Mouse (Mus musculus): ENCODE data around the gene Wipf2. TPM values are rescaled to one million over a fixed set of nuclear protein-coding genes. Genes with fewer than 3 reads are reported as not detected.
"Not testable (repeated sequence)": the region's sequence is repeated elsewhere in the genome, so short reads cannot be mapped to it uniquely, and the experiment has no call there.

The Wipf2 gene
- 10 to 100 TPM; 10.4 to 15.1 (median 14.2) TPM for polyA plus RNA-seq (2017; shearing (Covaris generic))

- peak; percentile 84 for ATAC-seq
These were observed at the start of gene Wipf2 for GRCm38 (mm10) chr11:98863028-98863750. TSS of gene Wipf2 (plus strand) at chr11:98863638.

GRCm38 (mm10) chr11:98816706-98817239, 46.7 kb upstream of the Wipf2 start:
- ATAC-seq = no peak

GRCm38 (mm10) chr11:98820968-98821367, 42.5 kb upstream of the Wipf2 start:
- ATAC-seq = no peak

DNA sequence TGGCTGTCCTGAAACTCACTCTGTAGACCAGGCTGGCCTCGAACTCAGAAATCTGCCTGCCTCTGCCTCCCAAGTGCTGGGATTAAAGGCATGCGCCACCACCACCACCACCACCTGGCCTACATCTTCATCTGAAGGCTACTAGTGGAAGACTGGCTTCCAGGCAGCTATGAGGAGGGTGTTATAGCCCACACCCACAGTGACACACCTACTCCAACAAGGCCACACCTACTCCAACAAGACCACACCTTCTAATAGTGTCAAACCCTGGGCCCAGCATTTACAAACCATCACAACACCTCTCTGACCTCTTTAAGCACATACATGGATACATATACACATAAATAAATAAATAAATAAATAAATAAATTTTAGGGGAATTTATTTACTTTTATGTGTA, 37.4 kb upstream of the Wipf2 start:
- ATAC-seq = not testable (repeated sequence)

DNA sequence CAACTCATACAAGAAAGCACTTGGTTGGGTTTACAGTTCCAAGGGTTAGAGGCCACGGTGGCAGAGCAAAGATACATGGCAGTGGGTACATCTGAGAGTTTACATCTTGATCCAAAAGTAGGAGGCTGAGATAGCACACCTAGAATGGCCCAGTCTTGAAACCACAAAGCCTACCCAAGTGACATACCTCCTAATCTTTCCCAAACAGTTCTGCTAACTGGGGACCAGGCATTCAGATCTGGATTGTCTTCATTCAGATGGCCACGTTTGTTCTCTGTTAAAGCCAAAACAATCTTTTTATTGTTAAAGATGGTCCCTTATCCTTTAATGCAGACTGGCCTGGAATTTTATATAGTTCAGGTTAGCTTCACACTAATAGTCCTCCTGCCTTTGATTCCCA, 35.6 kb upstream of the Wipf2 start:
- ATAC-seq = no peak

DNA sequence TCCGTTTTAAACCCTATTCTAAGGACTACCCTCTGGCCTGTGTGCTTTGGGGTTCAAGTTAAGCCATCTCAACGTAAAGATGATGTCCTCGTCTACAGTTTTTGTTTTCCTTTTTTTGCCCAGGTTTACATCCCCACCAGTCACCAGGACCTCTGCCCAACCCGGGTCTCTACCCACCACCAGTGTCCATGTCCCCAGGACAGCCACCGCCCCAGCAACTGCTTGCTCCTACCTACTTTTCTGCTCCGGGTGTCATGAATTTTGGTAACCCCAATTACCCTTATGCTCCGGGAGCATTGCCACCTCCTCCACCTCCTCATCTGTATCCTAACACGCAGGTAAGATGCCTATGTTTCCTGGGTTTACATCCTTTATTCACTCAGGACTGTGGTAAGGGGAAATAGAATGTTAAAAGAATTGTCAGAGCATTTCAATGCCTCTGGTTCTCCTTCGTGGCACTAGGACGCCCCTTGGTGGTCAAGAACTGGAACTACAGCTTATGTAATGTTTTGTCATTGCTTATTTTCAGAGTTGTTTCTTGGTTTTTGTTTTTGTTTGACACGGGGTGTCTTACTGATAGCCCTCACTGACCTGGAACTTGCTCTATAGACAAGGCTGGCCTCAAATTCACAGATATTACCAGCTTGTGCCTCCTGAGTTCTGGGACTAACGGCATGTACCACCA, 34.2 kb upstream of the Wipf2 start:
- ATAC-seq = peak; percentile 46

GRCm38 (mm10) chr11:98829875-98830274, 33.6 kb upstream of the Wipf2 start:
- no peak for ATAC-seq

- ATAC-seq = no peak
These were observed 28.1 kb upstream of the Wipf2 start for GRCm38 (mm10) chr11:98835296-98835695.

GRCm38 (mm10) chr11:98835725-98836124, 27.7 kb upstream of the Wipf2 start:
- no peak for ATAC-seq

GRCm38 (mm10) chr11:98836128-98836527, 27.3 kb upstream of the Wipf2 start:
- no peak for ATAC-seq

- peak; percentile 86 for ATAC-seq
These were observed 26.7 kb upstream of the Wipf2 start, which contains the start of gene Rapgefl1 for GRCm38 (mm10) chr11:98836651-98837141. TSS of gene Rapgefl1 (plus strand) at chr11:98836785.

GRCm38 (mm10) chr11:98837231-98837704, 26.2 kb upstream of the Wipf2 start:
- no peak for ATAC-seq

- ATAC-seq = no peak
These were observed 25.5 kb upstream of the Wipf2 start for GRCm38 (mm10) chr11:98837917-98838316.

DNA sequence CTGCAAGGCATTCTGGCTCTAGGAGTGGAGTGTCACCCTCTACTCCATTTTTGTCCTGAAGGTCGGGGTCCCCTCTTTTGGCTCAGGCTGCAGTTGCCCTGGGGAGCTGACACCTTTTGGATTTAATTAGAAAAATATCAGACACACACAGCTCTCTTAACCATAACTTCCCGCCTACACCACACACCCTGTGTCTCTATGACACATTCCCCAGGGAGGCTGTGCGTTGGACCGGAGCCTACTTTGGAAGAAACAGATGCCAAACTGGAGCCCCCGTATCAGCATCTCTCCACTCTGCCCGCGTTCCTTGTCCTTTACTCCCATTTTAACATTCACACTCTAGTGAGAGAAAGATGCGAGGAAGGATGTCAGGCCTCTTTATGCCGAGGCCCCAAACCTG, 24.9 kb upstream of the Wipf2 start:
- no peak for ATAC-seq

DNA sequence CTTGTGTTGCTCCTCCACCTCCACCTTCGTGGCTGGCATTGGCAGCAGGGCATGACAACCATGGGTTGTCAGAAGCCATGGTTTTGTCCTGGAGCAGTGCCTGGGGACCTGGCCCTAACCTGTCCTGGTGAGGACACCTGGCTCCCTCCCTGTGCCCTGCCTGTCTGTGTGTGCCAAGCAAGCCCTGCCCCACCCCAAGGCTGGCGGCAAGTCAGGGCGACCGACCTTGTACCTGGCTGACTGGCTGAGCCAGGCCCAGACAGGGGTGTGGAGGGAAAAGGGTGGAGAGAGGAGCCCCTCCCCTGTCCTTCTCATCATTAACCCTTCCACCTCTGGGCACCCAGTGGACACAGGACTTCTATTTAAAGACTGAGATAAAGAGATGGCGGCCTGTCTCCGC, 24.0 kb upstream of the Wipf2 start:
- ATAC-seq = no peak

DNA sequence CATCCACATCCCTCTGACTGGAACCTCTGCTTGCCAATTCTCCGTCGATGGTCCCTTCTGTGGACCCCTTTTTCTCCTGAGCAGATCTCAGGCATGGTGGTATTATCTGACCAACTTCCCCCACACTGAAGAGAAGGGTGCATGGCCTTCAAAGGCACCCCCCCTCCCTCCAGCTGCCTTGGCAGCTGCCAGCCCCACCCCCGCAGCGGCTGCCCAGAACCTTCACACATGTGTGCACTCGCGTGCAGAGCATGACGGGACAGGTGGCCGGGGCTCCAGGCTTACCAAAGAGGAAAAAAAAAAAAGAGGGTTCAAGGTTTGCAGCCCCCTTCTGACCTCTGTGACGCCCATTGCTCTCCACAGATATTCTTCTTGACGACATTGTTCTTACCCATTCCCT, 23.5 kb upstream of the Wipf2 start:
- no peak for ATAC-seq

- no peak for ATAC-seq
These were observed 17.4 kb upstream of the Wipf2 start for GRCm38 (mm10) chr11:98846016-98846415.

GRCm38 (mm10) chr11:98846865-98847604, 16.4 kb upstream of the Wipf2 start:
- no peak for ATAC-seq

GRCm38 (mm10) chr11:98849196-98849894, 14.1 kb upstream of the Wipf2 start:
- no peak for ATAC-seq

DNA sequence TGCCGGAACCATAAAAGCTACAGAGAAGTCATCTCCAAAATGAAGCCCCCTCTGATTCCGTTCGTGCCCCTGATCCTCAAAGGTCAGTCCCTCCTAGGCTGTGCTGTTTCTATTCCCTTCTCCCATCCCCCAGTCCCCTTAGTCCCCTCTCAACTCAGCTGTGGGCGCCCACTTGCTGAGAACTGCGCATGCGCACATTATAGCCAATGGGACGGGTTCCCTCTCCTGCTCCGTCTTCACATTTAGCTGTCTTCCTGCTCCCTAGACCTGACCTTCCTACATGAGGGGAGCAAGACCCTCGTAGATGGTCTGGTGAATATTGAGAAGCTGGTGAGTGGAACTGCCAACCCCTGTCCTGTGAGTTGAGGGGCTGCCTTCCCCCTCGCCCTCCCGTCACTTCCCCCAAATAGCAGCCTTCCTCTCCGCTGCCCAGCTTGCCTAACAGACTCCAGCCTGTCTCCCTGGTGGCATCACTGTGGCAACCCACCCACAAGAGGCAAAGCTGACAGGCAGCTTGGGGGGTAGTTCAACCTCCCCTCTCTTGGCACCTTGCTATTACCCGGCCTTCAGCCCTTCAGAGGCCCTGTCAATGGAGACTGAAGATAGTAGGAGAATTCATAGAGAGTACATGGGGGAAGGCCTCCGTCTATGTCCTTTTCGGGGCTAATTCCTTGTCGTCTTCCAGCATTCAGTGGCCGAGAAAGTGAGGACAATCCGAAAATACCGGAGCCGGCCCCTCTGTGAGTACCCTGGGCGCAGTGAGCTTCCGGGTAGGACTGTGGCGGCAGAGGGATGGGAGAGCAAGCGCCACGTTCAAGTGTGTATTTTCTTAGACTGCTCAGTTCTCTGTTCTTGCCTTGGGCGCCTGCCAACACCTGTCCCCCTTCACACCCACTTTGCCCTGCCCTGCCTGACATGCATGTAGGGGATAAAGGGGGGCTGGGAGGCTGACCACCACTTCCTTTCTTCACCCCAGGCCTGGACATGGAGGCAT, 13.0 kb upstream of the Wipf2 start:
- no peak for ATAC-seq

DNA sequence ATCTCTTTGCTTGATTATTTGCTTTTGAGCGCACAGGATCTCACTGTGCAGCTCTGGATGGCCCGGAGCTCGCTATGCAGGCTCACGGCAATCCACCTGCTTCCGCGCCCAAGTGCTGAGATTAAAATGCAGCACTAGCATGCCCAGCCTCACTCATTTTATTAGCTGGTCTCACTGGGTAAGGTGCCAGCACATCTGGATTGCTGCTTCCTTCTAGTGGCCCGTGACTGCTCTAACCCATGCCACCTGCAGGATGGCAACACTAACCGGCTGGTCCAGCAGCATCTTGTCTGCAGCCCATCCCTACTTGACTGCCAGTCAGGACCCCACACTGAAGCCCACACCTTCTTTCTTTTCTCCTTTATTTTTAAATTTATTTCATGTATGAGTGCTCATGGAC, 9.3 kb upstream of the Wipf2 start:
- ATAC-seq = no peak

Measured in inflammation-experienced regulatory T-cells, adult 6 months (primary cell).